Mouse (Mus musculus) megakaryocyte-erythroid progenitor cell, adult 5 weeks (primary cell): ENCODE results near the gene Gtsf1l. TPM values are rescaled to one million over a fixed set of nuclear protein-coding genes. Genes with fewer than 3 reads are reported as not detected.

ENCODE experiments used
- polyA plus RNA-seq: library from polyadenylated mRNA; stranded (reverse); fragments of >175 nt; gene quantifications from 2 replicates; pipeline ENCODE4 v1.2.3, GENCODE M21; 2012

The Gtsf1l gene
- polyA plus RNA-seq: 0.09 TPM in 1 of 2 replicates, not detected in the other

DNA sequence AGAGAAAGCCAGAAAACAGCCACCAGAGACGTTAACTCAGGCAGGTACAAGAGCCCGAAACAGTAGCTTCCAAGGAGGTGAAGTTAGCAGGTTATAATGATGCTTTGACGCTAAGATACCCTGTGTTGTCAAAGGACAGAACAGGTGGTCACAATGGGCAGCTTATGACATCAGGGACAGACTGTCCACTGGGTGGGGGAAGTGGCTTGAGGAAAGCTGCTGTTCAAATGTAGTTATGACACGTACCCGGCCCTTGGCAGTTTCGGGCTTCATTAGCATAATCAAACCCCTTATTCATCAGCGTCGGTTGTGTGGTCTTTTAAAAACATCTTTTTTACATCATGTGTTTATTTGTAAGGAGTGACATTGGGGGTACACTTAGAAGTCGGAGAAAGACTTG, at the start of gene Gtsf1l:
Gene Gtsf1l, minus strand, starts transcription at position 128 of the 400 bp plus-strand sequence.

GRCm38 (mm10) chr2:163054335-163054840, 33.3 kb downstream of the Gtsf1l start, which contains the start of gene Mybl2:
Mybl2 (plus strand) TSS chr2:163054687.

Other genes starting within 250 kb of the Gtsf1l start
- 95.0 and 108 TPM in 2 replicates for gene Srsf6, start 156.3 kb downstream of the Gtsf1l start, polyA plus RNA-seq
- 0.08 and 0.20 TPM in 2 replicates for gene L3mbtl1, start 144.4 kb downstream of the Gtsf1l start, polyA plus RNA-seq
- gene Sgk2, start 100.5 kb downstream of the Gtsf1l start, polyA plus RNA-seq: 0.06 TPM in 1 of 2 replicates, not detected in the other
- gene Ift52, start 70.5 kb downstream of the Gtsf1l start, polyA plus RNA-seq: 5.5 and 8.0 TPM in 2 replicates
- 61.2 and 70.1 TPM in 2 replicates for gene Mybl2, start 33.2 kb downstream of the Gtsf1l start, polyA plus RNA-seq
- gene Tox2, start 115.3 kb upstream of the Gtsf1l start, polyA plus RNA-seq: 9.1 and 12.4 TPM in 2 replicates